Mouse (Mus musculus): Measurements from ENCODE around the gene Sctr. TPM values are rescaled to one million over a fixed set of nuclear protein-coding genes. Genes with fewer than 3 reads are reported as not detected.

Gene Sctr
- polyA plus RNA-seq, 1 experiment, result 1.9 TPM

DNA sequence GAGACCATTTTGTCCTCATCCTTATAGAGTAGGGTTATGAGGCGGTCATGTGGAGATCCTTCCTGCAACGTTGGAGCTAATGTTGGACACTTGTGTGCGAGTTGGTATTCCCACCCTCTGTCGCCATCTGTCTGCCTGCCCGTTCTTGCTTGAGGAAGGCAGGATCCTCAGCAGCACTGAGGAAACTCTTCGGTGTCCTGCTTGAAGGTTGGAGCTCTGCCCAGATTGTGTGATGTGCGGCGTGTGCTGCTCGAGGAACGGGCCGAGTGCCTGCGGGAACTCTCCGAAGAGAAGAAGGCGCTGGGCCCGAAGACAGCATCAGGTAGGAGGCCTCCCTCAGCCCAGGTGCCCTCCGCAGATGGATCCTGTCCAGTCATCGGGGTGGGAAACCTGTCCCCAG lies 15.3 kb downstream of the Sctr start:
- no peak overlapping the region for H3K4me3 ChIP-seq
- no peak overlapping the region for H3ac ChIP-seq (ENCODE audit: control insufficient read depth, insufficient read length)
- H3K36me3 ChIP-seq (ENCODE audit: control insufficient read depth, insufficient read depth), result no peaks in the 10 kb centered on the region
- H3K79me2 ChIP-seq (ENCODE audit: control insufficient read depth, insufficient read depth), result no peaks in the 10 kb centered on the region
- H3K4me2 ChIP-seq (ENCODE audit: low read depth), result no peak overlapping the region
- TF ChIP-seq REST (IDR thresholded peaks at IDR 0.05; ENCODE audit: insufficient read depth, insufficient read length) (no peak), MYOD1 (IDR thresholded peaks at IDR 0.05; ENCODE audit: control insufficient read depth in 1 of 3, insufficient read length in 2 of 3, low read depth in 2 of 3) (no peak), SRF (IDR thresholded peaks at IDR 0.05; ENCODE audit: control insufficient read depth, insufficient read length, low read depth) (no peak), CEBPB (IDR thresholded peaks at IDR 0.05; ENCODE audit: insufficient read depth, poor library complexity, severe bottlenecking) (no peak), E2F4 (IDR thresholded peaks at IDR 0.05; ENCODE audit: insufficient read depth) (no peak), MYOG (IDR thresholded peaks at IDR 0.05; ENCODE audit: control insufficient read depth in 1 of 3, insufficient read depth in 1 of 3, insufficient read length in 2 of 3, low read depth in 2 of 3) (no peak), POLR2A (IDR thresholded peaks at IDR 0.05; ENCODE audit: insufficient read length, low read depth) (no peak), MAX (IDR thresholded peaks at IDR 0.05; ENCODE audit: low read depth) (no peak), TCF12 (IDR thresholded peaks at IDR 0.05; ENCODE audit: insufficient read depth, poor library complexity, severe bottlenecking) (no peak), TCF3 (IDR thresholded peaks at IDR 0.05; ENCODE audit: insufficient read length, low read depth) (no peak)
- H3K27me3 ChIP-seq (ENCODE audit: control insufficient read depth, insufficient read depth, insufficient read length), result no peaks in the 10 kb centered on the region

DNA sequence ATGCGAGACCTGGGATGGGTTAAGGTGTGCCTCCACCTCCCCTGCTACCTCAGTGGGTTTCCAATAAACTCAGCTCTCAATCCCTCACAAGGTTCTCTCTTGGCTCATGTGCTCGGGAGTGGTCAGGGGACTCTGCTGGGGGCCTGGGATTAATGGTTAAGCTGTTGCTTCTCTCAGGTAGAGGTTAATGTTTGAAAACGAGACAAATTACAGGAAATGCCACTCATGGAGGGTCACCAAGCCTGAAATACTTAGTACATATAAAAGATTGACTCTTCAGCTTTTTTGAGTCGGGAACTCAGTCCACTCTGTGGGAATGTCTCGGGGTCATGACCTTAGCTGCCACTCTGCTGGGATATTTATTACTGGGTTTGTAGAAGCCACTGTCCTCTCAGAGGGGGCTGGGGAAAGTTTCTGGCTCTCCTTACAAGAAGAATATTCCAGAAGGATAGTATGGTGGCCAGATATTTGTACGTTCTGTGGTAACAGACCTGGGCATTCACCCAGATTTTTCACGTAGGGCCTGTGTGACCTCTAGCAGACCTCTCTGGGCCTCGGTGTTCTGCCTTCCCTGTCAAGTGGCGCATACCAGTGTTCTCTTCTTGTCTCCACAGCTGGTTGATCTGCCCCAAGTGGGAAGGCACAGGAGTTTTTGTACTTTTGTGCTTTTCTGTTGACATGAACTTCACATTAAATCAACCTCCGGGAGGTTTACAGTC lies 17.8 kb downstream of the Sctr start:
- H3K79me2 ChIP-seq (ENCODE audit: control insufficient read depth, insufficient read depth), result no peaks in the 10 kb centered on the region
- no peaks in the 10 kb centered on the region for H3K27me3 ChIP-seq (ENCODE audit: control insufficient read depth, insufficient read depth, insufficient read length)
- no peak overlapping the region for H3K4me3 ChIP-seq
- H3ac ChIP-seq (ENCODE audit: control insufficient read depth, insufficient read length), result no peak overlapping the region
- no peak overlapping the region for H3K4me2 ChIP-seq (ENCODE audit: low read depth)
- H3K36me3 ChIP-seq (ENCODE audit: control insufficient read depth, insufficient read depth), result no peaks in the 10 kb centered on the region
- TF ChIP-seq E2F4 (IDR thresholded peaks at IDR 0.05; ENCODE audit: insufficient read depth) (no peak), MAX (IDR thresholded peaks at IDR 0.05; ENCODE audit: low read depth) (no peak), USF1 (IDR thresholded peaks at IDR 0.05; ENCODE audit: low read depth) (no peak), CEBPB (IDR thresholded peaks at IDR 0.05; ENCODE audit: insufficient read depth, poor library complexity, severe bottlenecking) (no peak), TCF12 (IDR thresholded peaks at IDR 0.05; ENCODE audit: insufficient read depth, poor library complexity, severe bottlenecking) (no peak), POLR2A (IDR thresholded peaks at IDR 0.05; ENCODE audit: insufficient read length, low read depth) (no peak), MYOD1 (IDR thresholded peaks at IDR 0.05; ENCODE audit: control insufficient read depth in 1 of 3, insufficient read length in 2 of 3, low read depth in 2 of 3) (no peak), POLR2AphosphoS2 (IDR thresholded peaks at IDR 0.05; ENCODE audit: insufficient read length, low read depth) (no peak), TCF3 (IDR thresholded peaks at IDR 0.05; ENCODE audit: insufficient read length, low read depth) (no peak), MYOG (IDR thresholded peaks at IDR 0.05; ENCODE audit: control insufficient read depth in 1 of 3, insufficient read depth in 1 of 3, insufficient read length in 2 of 3, low read depth in 2 of 3) (no peak), SRF (IDR thresholded peaks at IDR 0.05; ENCODE audit: control insufficient read depth, insufficient read length, low read depth) (no peak)

DNA sequence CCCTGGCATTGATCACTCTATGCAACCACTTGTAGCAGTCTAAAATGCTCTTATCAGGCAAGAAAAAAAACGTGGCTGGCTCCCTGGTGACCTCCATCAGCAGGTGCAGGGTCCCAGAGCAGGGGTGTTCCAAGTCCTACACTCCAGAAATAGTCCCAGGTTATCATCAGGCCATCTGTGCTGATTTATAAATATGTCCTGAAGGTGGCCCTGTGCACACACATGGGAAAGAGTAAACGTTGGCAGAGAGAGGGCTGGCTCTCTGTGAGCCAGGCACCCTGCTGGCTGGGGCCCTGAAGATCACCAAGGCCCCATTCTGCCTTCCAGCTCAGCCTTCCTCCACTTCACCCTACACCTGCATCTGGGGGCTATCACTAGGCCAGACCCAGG lies 18.4 kb downstream of the Sctr start:
- no peaks in the 10 kb centered on the region for H3K36me3 ChIP-seq (ENCODE audit: control insufficient read depth, insufficient read depth)
- no peak overlapping the region for H3ac ChIP-seq (ENCODE audit: control insufficient read depth, insufficient read length)
- no peaks in the 10 kb centered on the region for H3K27me3 ChIP-seq (ENCODE audit: control insufficient read depth, insufficient read depth, insufficient read length)
- no peak overlapping the region for H3K4me3 ChIP-seq
- no peaks in the 10 kb centered on the region for H3K79me2 ChIP-seq (ENCODE audit: control insufficient read depth, insufficient read depth)
- no peak overlapping the region for H3K4me2 ChIP-seq (ENCODE audit: low read depth)
- TF ChIP-seq MYOD1 (IDR thresholded peaks at IDR 0.05; ENCODE audit: control insufficient read depth in 1 of 3, insufficient read length in 2 of 3, low read depth in 2 of 3) (peak in 1 of 3 experiments; percentile 17), CEBPB (IDR thresholded peaks at IDR 0.05; ENCODE audit: insufficient read depth, poor library complexity, severe bottlenecking) (no peak), POLR2AphosphoS2 (IDR thresholded peaks at IDR 0.05; ENCODE audit: insufficient read length, low read depth) (no peak), MYOG (IDR thresholded peaks at IDR 0.05; ENCODE audit: control insufficient read depth in 1 of 3, insufficient read depth in 1 of 3, insufficient read length in 2 of 3, low read depth in 2 of 3) (peak in 1 of 3 experiments; percentile 33), REST (IDR thresholded peaks at IDR 0.05; ENCODE audit: insufficient read depth, insufficient read length) (no peak), TCF3 (IDR thresholded peaks at IDR 0.05; ENCODE audit: insufficient read length, low read depth) (no peak), USF1 (IDR thresholded peaks at IDR 0.05; ENCODE audit: low read depth) (no peak), TCF12 (IDR thresholded peaks at IDR 0.05; ENCODE audit: insufficient read depth, poor library complexity, severe bottlenecking) (no peak), SRF (IDR thresholded peaks at IDR 0.05; ENCODE audit: control insufficient read depth, insufficient read length, low read depth) (no peak), E2F4 (IDR thresholded peaks at IDR 0.05; ENCODE audit: insufficient read depth) (no peak), MAX (IDR thresholded peaks at IDR 0.05; ENCODE audit: low read depth) (no peak), POLR2A (IDR thresholded peaks at IDR 0.05; ENCODE audit: insufficient read length, low read depth) (no peak)

GRCm38 (mm10) chr1:120027693-120028092 lies 21.0 kb downstream of the Sctr start:
- no peak overlapping the region for H3ac ChIP-seq (ENCODE audit: control insufficient read depth, insufficient read length)
- H3K79me2 ChIP-seq (ENCODE audit: control insufficient read depth, insufficient read depth), result no peaks in the 10 kb centered on the region
- H3K27me3 ChIP-seq (ENCODE audit: control insufficient read depth, insufficient read depth, insufficient read length), result no peaks in the 10 kb centered on the region
- TF ChIP-seq MAX (IDR thresholded peaks at IDR 0.05; ENCODE audit: low read depth) (no peak), USF1 (IDR thresholded peaks at IDR 0.05; ENCODE audit: low read depth) (no peak), POLR2AphosphoS2 (IDR thresholded peaks at IDR 0.05; ENCODE audit: insufficient read length, low read depth) (no peak), TCF12 (IDR thresholded peaks at IDR 0.05; ENCODE audit: insufficient read depth, poor library complexity, severe bottlenecking) (no peak), MYOG (IDR thresholded peaks at IDR 0.05; ENCODE audit: control insufficient read depth in 1 of 3, insufficient read depth in 1 of 3, insufficient read length in 2 of 3, low read depth in 2 of 3) (no peak)
- no peak overlapping the region for H3K4me2 ChIP-seq (ENCODE audit: low read depth)
- H3K4me3 ChIP-seq, result no peak overlapping the region
- no peaks in the 10 kb centered on the region for H3K36me3 ChIP-seq (ENCODE audit: control insufficient read depth, insufficient read depth)

Data from myocyte (in vitro differentiated cells).